Mouse (Mus musculus): ENCODE measurements around the gene Iyd. TPM values are rescaled to one million over a fixed set of nuclear protein-coding genes. Genes with fewer than 3 reads are reported as not detected.

The Iyd gene
- polyA plus RNA-seq, 1 experiment = 5.2 TPM

GRCm38 (mm10) chr10:3572723-3573649, 32.9 kb downstream of the Iyd start:
- WGBS = 49% methylated on average over 10 of the region's 10 CpGs
- Histone ChIP-seq H3K36me3 (ENCODE audit: control insufficient read depth, insufficient read depth, low read length) (no peaks in the 10 kb centered on the region), H3K4me1 (ENCODE audit: control insufficient read depth, insufficient read depth, insufficient read length, low read length) (no peaks in the 10 kb centered on the region), H3K27me3 (ENCODE audit: control insufficient read depth, insufficient read depth, low read length) (no peaks in the 10 kb centered on the region), H3K27ac (ENCODE audit: insufficient read depth, low read depth, low read length) (no peak overlapping the region), H3K4me3 (ENCODE audit: low read depth, low read length) (no peak overlapping the region)
- no peak; the same call in 1 of the 2 replicates for TF ChIP-seq CTCF (IDR thresholded peaks at IDR 0.05; ENCODE audit: extremely low read depth, insufficient read length, insufficient replicate concordance, low read depth, low read length)
- TF ChIP-seq POLR2A (IDR thresholded peaks at IDR 0.05; ENCODE audit: low read depth, low read length) = no peak

GRCm38 (mm10) chr10:3573905-3574500, 34.0 kb downstream of the Iyd start:
- WGBS = 64% methylated on average over 4 of the region's 4 CpGs
- TF ChIP-seq CTCF (IDR thresholded peaks at IDR 0.05; ENCODE audit: extremely low read depth, insufficient read length, insufficient replicate concordance, low read depth, low read length) (no peak; the same call in 1 of the 2 replicates), POLR2A (IDR thresholded peaks at IDR 0.05; ENCODE audit: low read depth, low read length) (no peak)
- Histone ChIP-seq H3K27ac (ENCODE audit: insufficient read depth, low read depth, low read length) (no peak overlapping the region), H3K4me1 (ENCODE audit: control insufficient read depth, insufficient read depth, insufficient read length, low read length) (no peaks in the 10 kb centered on the region), H3K4me3 (ENCODE audit: low read depth, low read length) (no peak overlapping the region), H3K36me3 (ENCODE audit: control insufficient read depth, insufficient read depth, low read length) (no peaks in the 10 kb centered on the region), H3K27me3 (ENCODE audit: control insufficient read depth, insufficient read depth, low read length) (no peaks in the 10 kb centered on the region)

GRCm38 (mm10) chr10:3590632-3591031, 50.6 kb downstream of the Iyd start:
- 78% methylated on average over 3 of the region's 3 CpGs for WGBS
- TF ChIP-seq POLR2A (IDR thresholded peaks at IDR 0.05; ENCODE audit: low read depth, low read length) (no peak), CTCF (IDR thresholded peaks at IDR 0.05; ENCODE audit: extremely low read depth, insufficient read length, insufficient replicate concordance, low read depth, low read length) (no peak)
- no peaks in the 10 kb centered on the region for H3K4me1 ChIP-seq (ENCODE audit: control insufficient read depth, insufficient read depth, insufficient read length, low read length)
- no peaks in the 10 kb centered on the region for H3K27me3 ChIP-seq (ENCODE audit: control insufficient read depth, insufficient read depth, low read length)
- H3K27ac ChIP-seq (ENCODE audit: insufficient read depth, low read depth, low read length) = no peak overlapping the region
- no peak overlapping the region for H3K4me3 ChIP-seq (ENCODE audit: low read depth, low read length)
- no peaks in the 10 kb centered on the region for H3K36me3 ChIP-seq (ENCODE audit: control insufficient read depth, insufficient read depth, low read length)

DNA sequence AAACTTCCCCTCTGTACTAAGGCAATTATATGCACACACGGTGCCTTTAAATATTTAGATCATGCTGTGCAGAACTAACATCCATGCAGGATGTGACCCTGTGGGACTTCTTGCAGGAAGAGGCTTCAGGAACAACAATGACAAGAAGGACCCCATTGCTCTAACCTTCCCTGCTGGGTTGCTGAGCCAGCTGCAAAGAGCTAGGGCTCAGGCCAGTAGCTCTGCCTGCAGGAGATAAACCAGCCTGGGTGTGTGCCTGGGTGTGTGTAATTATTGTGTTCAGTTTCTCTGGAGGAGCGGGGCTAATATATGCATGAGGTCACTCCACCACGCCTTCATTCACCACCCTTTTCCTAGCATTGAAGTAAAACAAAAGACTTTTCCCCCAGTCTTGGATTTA, 51.8 kb downstream of the Iyd start:
- Histone ChIP-seq H3K4me3 (ENCODE audit: low read depth, low read length) (no peak overlapping the region), H3K4me1 (ENCODE audit: control insufficient read depth, insufficient read depth, insufficient read length, low read length) (no peaks in the 10 kb centered on the region), H3K36me3 (ENCODE audit: control insufficient read depth, insufficient read depth, low read length) (no peaks in the 10 kb centered on the region), H3K27ac (ENCODE audit: insufficient read depth, low read depth, low read length) (no peak overlapping the region), H3K27me3 (ENCODE audit: control insufficient read depth, insufficient read depth, low read length) (no peaks in the 10 kb centered on the region)
- 34% methylated on average over 3 of the region's 3 CpGs for WGBS
- TF ChIP-seq CTCF (IDR thresholded peaks at IDR 0.05; ENCODE audit: extremely low read depth, insufficient read length, insufficient replicate concordance, low read depth, low read length) (no peak), POLR2A (IDR thresholded peaks at IDR 0.05; ENCODE audit: low read depth, low read length) (no peak)

DNA sequence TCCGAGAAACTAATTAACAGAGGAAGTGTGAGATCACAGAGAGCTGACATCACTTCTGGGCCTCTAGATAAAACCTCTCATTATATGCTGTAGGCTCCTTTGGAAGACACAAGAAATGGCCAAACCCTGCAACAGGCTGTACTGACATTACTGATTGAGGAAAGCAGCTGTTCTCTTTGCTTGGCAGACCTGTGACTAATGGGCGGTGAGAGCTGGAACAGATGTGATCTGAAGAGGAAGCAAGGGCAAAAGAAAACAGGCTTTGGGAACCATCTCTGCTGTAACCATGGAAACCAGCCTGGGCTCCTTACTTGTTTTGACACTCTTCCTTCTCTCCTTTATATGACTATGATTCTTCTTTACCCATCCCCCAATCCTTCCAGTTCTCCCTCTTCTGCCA, 56.7 kb downstream of the Iyd start:
- Histone ChIP-seq H3K4me3 (ENCODE audit: low read depth, low read length) (no peak overlapping the region), H3K27ac (ENCODE audit: insufficient read depth, low read depth, low read length) (no peak overlapping the region)
- 73% methylated on average over 2 of the region's 2 CpGs for WGBS

GRCm38 (mm10) chr10:3597760-3598159, 57.7 kb downstream of the Iyd start:
- 74% methylated on average over 3 of the region's 3 CpGs for WGBS

More for the DNA sequence above, 56.7 kb downstream of the Iyd start:
- TF ChIP-seq POLR2A (IDR thresholded peaks at IDR 0.05; ENCODE audit: low read depth, low read length) = no peak
- no peak for TF ChIP-seq CTCF (IDR thresholded peaks at IDR 0.05; ENCODE audit: extremely low read depth, insufficient read length, insufficient replicate concordance, low read depth, low read length)
- no peaks in the 10 kb centered on the region for H3K27me3 ChIP-seq (ENCODE audit: control insufficient read depth, insufficient read depth, low read length)
- H3K4me1 ChIP-seq (ENCODE audit: control insufficient read depth, insufficient read depth, insufficient read length, low read length) = no peaks in the 10 kb centered on the region
- H3K36me3 ChIP-seq (ENCODE audit: control insufficient read depth, insufficient read depth, low read length) = no peaks in the 10 kb centered on the region

More at GRCm38 (mm10) chr10:3597760-3598159, 57.7 kb downstream of the Iyd start:
- Histone ChIP-seq H3K36me3 (ENCODE audit: control insufficient read depth, insufficient read depth, low read length) (no peaks in the 10 kb centered on the region), H3K27ac (ENCODE audit: insufficient read depth, low read depth, low read length) (no peak overlapping the region), H3K27me3 (ENCODE audit: control insufficient read depth, insufficient read depth, low read length) (no peaks in the 10 kb centered on the region), H3K4me3 (ENCODE audit: low read depth, low read length) (no peak overlapping the region), H3K4me1 (ENCODE audit: control insufficient read depth, insufficient read depth, insufficient read length, low read length) (no peaks in the 10 kb centered on the region)
- TF ChIP-seq CTCF (IDR thresholded peaks at IDR 0.05; ENCODE audit: extremely low read depth, insufficient read length, insufficient replicate concordance, low read depth, low read length) (no peak), POLR2A (IDR thresholded peaks at IDR 0.05; ENCODE audit: low read depth, low read length) (no peak)

Other genes starting within 250 kb of the Iyd start
- 0.33 and 0.38 TPM in 2 replicates for gene Ppp1r14c, start 174.2 kb upstream of the Iyd start, polyA plus RNA-seq (2012; rRNA removed)
- gene Plekhg1, start 200.1 kb downstream of the Iyd start, polyA plus RNA-seq (2012; rRNA removed) = 1.0 and 1.7 TPM in 2 replicates

All from small intestine, adult 2 months (tissue).